Mouse (Mus musculus): Measurements from ENCODE around the gene Pitpnc1.

Pitpnc1 gene

GRCm38 (mm10) chr11:107310338-107311121 is 160.0 kb downstream of the Pitpnc1 start:
- Histone ChIP-seq H3K4me1 (replicated peaks; ENCODE audit: low read depth, low read length) (peaks cover 39% of the 10 kb centered on the region), H3K27me3 (ENCODE audit: insufficient read depth, low read length) (no peaks in the 10 kb centered on the region), H3K9me3 (ENCODE audit: low read length) (no peaks in the 10 kb centered on the region), H3K36me3 (ENCODE audit: insufficient read depth, low read length) (peaks cover 49% of the 10 kb centered on the region), H3K4me3 (replicated peaks; ENCODE audit: low read length) (peak overlapping the region; percentile 49; the same call in 1 of the 2 replicates)
- TF ChIP-seq POU5F1 (IDR thresholded peaks at IDR 0.05; ENCODE audit: borderline replicate concordance, low read length) (no peak), CTCF (conservative IDR thresholded peaks at IDR 0.05; ENCODE audit: low read length) (no peak), NANOG (IDR thresholded peaks at IDR 0.05; ENCODE audit: borderline replicate concordance, low read length) (no peak)

- peaks cover 45% of the 10 kb centered on the region for H3K36me3 ChIP-seq (ENCODE audit: insufficient read depth, low read length)
- TF ChIP-seq NANOG (IDR thresholded peaks at IDR 0.05; ENCODE audit: borderline replicate concordance, low read length) (no peak), CTCF (conservative IDR thresholded peaks at IDR 0.05; ENCODE audit: low read length) (no peak), POU5F1 (IDR thresholded peaks at IDR 0.05; ENCODE audit: borderline replicate concordance, low read length) (no peak)
- H3K27me3 ChIP-seq (ENCODE audit: insufficient read depth, low read length) = no peaks in the 10 kb centered on the region
- H3K9me3 ChIP-seq (ENCODE audit: low read length) = no peaks in the 10 kb centered on the region
- H3K4me3 ChIP-seq (replicated peaks; ENCODE audit: low read length) = no peak overlapping the region
- H3K4me1 ChIP-seq (replicated peaks; ENCODE audit: low read depth, low read length) = peaks cover 37% of the 10 kb centered on the region
Observed at GRCm38 (mm10) chr11:107306170-107306569, 164.3 kb downstream of the Pitpnc1 start.

GRCm38 (mm10) chr11:107302141-107302540 is 168.4 kb downstream of the Pitpnc1 start:
- Histone ChIP-seq H3K4me1 (replicated peaks; ENCODE audit: low read depth, low read length) (peaks cover 31% of the 10 kb centered on the region), H3K27me3 (ENCODE audit: insufficient read depth, low read length) (no peaks in the 10 kb centered on the region), H3K4me3 (replicated peaks; ENCODE audit: low read length) (no peak overlapping the region), H3K9me3 (ENCODE audit: low read length) (peaks cover 6% of the 10 kb centered on the region; the same call in 1 of the 2 replicates), H3K36me3 (ENCODE audit: insufficient read depth, low read length) (peaks cover 46% of the 10 kb centered on the region)
- TF ChIP-seq POU5F1 (IDR thresholded peaks at IDR 0.05; ENCODE audit: borderline replicate concordance, low read length) (no peak), NANOG (IDR thresholded peaks at IDR 0.05; ENCODE audit: borderline replicate concordance, low read length) (no peak), CTCF (conservative IDR thresholded peaks at IDR 0.05; ENCODE audit: low read length) (no peak)

- Histone ChIP-seq H3K27me3 (ENCODE audit: insufficient read depth, low read length) (no peaks in the 10 kb centered on the region), H3K9me3 (ENCODE audit: low read length) (peaks cover 6% of the 10 kb centered on the region; the same call in 1 of the 2 replicates), H3K4me1 (replicated peaks; ENCODE audit: low read depth, low read length) (peaks cover 32% of the 10 kb centered on the region), H3K36me3 (ENCODE audit: insufficient read depth, low read length) (peaks cover 49% of the 10 kb centered on the region), H3K4me3 (replicated peaks; ENCODE audit: low read length) (no peak overlapping the region)
- TF ChIP-seq CTCF (conservative IDR thresholded peaks at IDR 0.05; ENCODE audit: low read length) (peak; percentile 27; the same call in 1 of the 2 replicates), NANOG (IDR thresholded peaks at IDR 0.05; ENCODE audit: borderline replicate concordance, low read length) (no peak)
Observed at GRCm38 (mm10) chr11:107300235-107300634, 170.3 kb downstream of the Pitpnc1 start.

DNA sequence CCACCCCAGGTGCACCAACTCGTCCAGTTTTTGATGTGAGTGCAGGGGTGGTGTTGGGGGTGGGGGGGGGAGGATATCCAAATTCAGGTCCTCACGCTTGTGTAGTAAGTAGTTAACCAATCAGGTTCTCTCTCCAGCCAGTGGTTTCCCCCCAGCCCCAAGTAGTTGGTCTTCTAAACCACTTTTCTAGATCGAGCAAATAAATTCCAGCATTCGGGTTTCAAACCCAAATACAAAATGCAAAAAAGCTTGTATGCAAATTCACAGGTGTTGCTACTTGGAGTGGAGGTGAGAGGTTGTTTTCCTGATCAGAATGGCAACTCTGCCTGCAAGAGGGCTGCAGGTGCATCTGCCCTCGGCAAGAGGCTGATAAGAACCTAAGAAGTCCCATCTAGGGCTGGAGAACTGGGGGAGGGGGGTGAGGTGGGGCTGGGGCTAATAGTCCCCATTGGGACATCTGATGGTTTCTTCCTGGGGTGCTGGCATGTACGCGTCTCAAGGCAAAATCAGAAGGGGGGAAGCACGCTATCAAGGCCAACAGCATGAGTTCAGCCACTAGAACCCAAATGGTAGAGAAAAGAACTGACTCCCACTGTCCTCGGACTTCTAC is 170.9 kb downstream of the Pitpnc1 start:
- H3K4me3 ChIP-seq (replicated peaks; ENCODE audit: low read length) = no peak overlapping the region
- no peak for TF ChIP-seq POU5F1 (IDR thresholded peaks at IDR 0.05; ENCODE audit: borderline replicate concordance, low read length)
- no peak for TF ChIP-seq CTCF (conservative IDR thresholded peaks at IDR 0.05; ENCODE audit: low read length)
- TF ChIP-seq NANOG (IDR thresholded peaks at IDR 0.05; ENCODE audit: borderline replicate concordance, low read length) = no peak
- peaks cover 28% of the 10 kb centered on the region for H3K4me1 ChIP-seq (replicated peaks; ENCODE audit: low read depth, low read length)
- peaks cover 6% of the 10 kb centered on the region; the same call in 1 of the 2 replicates for H3K9me3 ChIP-seq (ENCODE audit: low read length)
- H3K27me3 ChIP-seq (ENCODE audit: insufficient read depth, low read length) = no peaks in the 10 kb centered on the region
- peaks cover 47% of the 10 kb centered on the region for H3K36me3 ChIP-seq (ENCODE audit: insufficient read depth, low read length)

DNA sequence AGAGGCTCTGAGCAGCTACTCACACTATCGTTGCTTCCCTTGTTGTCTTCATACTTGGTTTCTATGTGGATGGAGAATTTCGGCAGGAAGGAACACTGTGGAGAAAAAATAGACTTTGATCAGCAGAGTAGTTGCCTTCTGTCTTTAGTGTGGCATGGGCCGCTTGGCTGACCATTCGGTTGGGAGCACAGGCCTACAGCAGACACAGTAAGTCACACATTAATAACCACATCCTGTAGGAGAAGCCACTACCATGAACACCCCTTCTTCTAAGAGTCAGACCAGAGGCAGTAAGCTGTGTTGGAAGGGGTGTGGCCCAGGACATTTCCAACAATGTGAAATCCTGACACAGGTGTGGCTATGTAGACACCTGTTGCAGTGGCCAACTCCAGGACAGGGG is 174.3 kb downstream of the Pitpnc1 start:
- H3K27me3 ChIP-seq (ENCODE audit: insufficient read depth, low read length) = no peaks in the 10 kb centered on the region
- H3K4me3 ChIP-seq (replicated peaks; ENCODE audit: low read length) = no peak overlapping the region
- peaks cover 43% of the 10 kb centered on the region for H3K4me1 ChIP-seq (replicated peaks; ENCODE audit: low read depth, low read length)
- H3K9me3 ChIP-seq (ENCODE audit: low read length) = peaks cover 6% of the 10 kb centered on the region; the same call in 1 of the 2 replicates
- peaks cover 44% of the 10 kb centered on the region for H3K36me3 ChIP-seq (ENCODE audit: insufficient read depth, low read length)
- no peak for TF ChIP-seq NANOG (IDR thresholded peaks at IDR 0.05; ENCODE audit: borderline replicate concordance, low read length)
- no peak for TF ChIP-seq CTCF (conservative IDR thresholded peaks at IDR 0.05; ENCODE audit: low read length)
- no peak for TF ChIP-seq POU5F1 (IDR thresholded peaks at IDR 0.05; ENCODE audit: borderline replicate concordance, low read length)

DNA sequence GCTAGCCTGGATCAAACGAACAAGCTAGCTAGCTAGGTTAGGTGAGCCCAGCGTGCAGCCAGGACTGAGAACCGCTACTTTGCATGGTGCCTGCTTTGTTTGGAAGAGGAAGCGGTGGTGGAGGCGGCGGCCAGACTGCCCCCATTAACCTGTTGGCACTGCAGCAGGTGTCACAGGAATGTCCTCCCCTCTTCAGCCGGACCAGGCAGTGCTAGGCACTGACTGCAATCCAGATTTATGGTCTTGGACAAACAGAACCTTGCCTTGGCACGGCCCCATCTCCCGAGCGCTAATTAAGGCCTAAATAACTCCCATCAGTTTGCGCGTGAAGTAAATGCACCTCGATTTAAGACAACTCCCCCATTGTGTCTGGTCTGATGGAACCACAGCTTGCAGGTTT is 178.5 kb downstream of the Pitpnc1 start:
- Histone ChIP-seq H3K4me1 (replicated peaks; ENCODE audit: low read depth, low read length) (peaks cover 33% of the 10 kb centered on the region), H3K36me3 (ENCODE audit: insufficient read depth, low read length) (peaks cover 63% of the 10 kb centered on the region), H3K4me3 (replicated peaks; ENCODE audit: low read length) (peak overlapping the region; percentile 56), H3K9me3 (ENCODE audit: low read length) (peaks cover 9% of the 10 kb centered on the region; the same call in 1 of the 2 replicates), H3K27me3 (ENCODE audit: insufficient read depth, low read length) (no peaks in the 10 kb centered on the region)
- no peak for TF ChIP-seq CTCF (conservative IDR thresholded peaks at IDR 0.05; ENCODE audit: low read length)
- TF ChIP-seq POU5F1 (IDR thresholded peaks at IDR 0.05; ENCODE audit: borderline replicate concordance, low read length) = no peak
- TF ChIP-seq NANOG (IDR thresholded peaks at IDR 0.05; ENCODE audit: borderline replicate concordance, low read length) = no peak

- peaks cover 43% of the 10 kb centered on the region for H3K4me1 ChIP-seq (replicated peaks; ENCODE audit: low read depth, low read length)
- H3K36me3 ChIP-seq (ENCODE audit: insufficient read depth, low read length) = peaks cover 57% of the 10 kb centered on the region
- TF ChIP-seq CTCF (conservative IDR thresholded peaks at IDR 0.05; ENCODE audit: low read length) (no peak), POU5F1 (IDR thresholded peaks at IDR 0.05; ENCODE audit: borderline replicate concordance, low read length) (no peak), NANOG (IDR thresholded peaks at IDR 0.05; ENCODE audit: borderline replicate concordance, low read length) (no peak)
- H3K9me3 ChIP-seq (ENCODE audit: low read length) = peaks cover 9% of the 10 kb centered on the region; the same call in 1 of the 2 replicates
- no peak overlapping the region for H3K4me3 ChIP-seq (replicated peaks; ENCODE audit: low read length)
- H3K27me3 ChIP-seq (ENCODE audit: insufficient read depth, low read length) = no peaks in the 10 kb centered on the region
Observed at GRCm38 (mm10) chr11:107288186-107288563, 182.3 kb downstream of the Pitpnc1 start.

Measured in E14TG2a.4 (cell line).